In the genomic region with DNA sequence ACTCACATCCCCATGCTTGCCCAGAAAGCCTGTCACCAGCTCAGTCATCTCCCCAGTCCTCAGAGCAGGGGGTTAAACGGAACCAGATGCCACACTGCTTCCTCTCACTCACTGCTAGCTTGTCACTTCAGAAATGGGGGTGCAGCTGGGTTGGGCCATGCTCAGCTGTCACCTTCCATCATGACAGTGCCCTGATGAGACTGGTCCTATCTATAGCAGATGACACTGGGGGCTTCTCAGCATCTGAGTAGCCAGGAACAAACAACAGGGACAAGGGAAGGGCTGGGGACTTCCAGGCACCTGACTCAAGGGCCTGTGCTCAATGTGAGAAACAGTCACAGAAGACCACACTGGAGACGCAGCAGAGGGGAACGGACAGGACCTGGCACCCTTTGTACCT, we compare ENCODE assay signal across 26 mouse cellular contexts.
A peak's percentile ranks its signal among the peaks of the same experiment; 100 is the strongest.
DNase-seq lines count a peak whose midpoint lies in the region; ATAC-seq and TF ChIP-seq lines count a peak whose summit lies in the region.
"Had no signal": no experiment of that assay in that cellular context is flagged by ENCODE, and none has a peak within 500 bp of the region (broad histone marks: within the 10 kb centered on the region; RNA-seq: fewer than 3 reads in every experiment).

No protein-coding gene starts in this region.

- peak; percentile 77 for DNase-seq in CH12.LX (ENCODE audit: extremely low read depth)
- peak; percentile 26 for DNase-seq in thymus, postnatal 14 days
- DNase-seq in spleen, postnatal 10 days (ENCODE audit: low spot score in 2 of 2), result no peak
- DNase-seq in kidney, adult 2 months, result no peak
- DNase-seq: adrenal gland, adult 2 months; adrenal gland, postnatal 36 days; cerebellum, adult 18-20 months; cerebellum, postnatal 10 days; forebrain, postnatal 0 days; kidney, adult 8-10 months; kidney, postnatal 4 days; layer of hippocampus, postnatal 36 days; liver; lung, postnatal 4 days; right cerebral cortex, postnatal 25 days had no signal

- H3K4me2 ChIP-seq in CH12.LX (ENCODE audit: insufficient read depth, low read depth, poor library complexity, severe bottlenecking), result 0 out of 2 replicates have a peak overlapping the region, but pooled peaks have one; percentile 4
- H3K4me2 ChIP-seq in forebrain, embryonic 16.5 days (ENCODE audit: low read length), result no peak overlapping the region
- H3K4me2 ChIP-seq: hindbrain, embryonic 12.5 days; intestine, embryonic 15.5 days; liver, embryonic 15.5 days; midbrain, embryonic 13.5 days had no signal

- 0 out of 2 replicates have a peak, but pooled peaks have one; percentile 35 for TF ChIP-seq EP300 in CH12.LX (IDR thresholded peaks at IDR 0.05; ENCODE audit: low read length)

- peaks cover 4% of the 10 kb centered on the region for H3K9me3 ChIP-seq in CH12.LX (replicated peaks; ENCODE audit: low read length)
- H3K9me3 ChIP-seq in forebrain, embryonic 16.5 days (ENCODE audit: control insufficient read depth, low read length), result no peaks in the 10 kb centered on the region
- H3K9me3 ChIP-seq: hindbrain, embryonic 12.5 days; intestine, embryonic 15.5 days; liver, embryonic 15.5 days; midbrain, embryonic 13.5 days had no signal

- no peak overlapping the region for H3K9ac ChIP-seq in CH12.LX (ENCODE audit: insufficient read depth, low read depth)
- H3K9ac ChIP-seq in forebrain, embryonic 16.5 days (replicated peaks; ENCODE audit: low read depth, low read length), result no peak overlapping the region
- H3K9ac ChIP-seq: forebrain, postnatal 0 days; hindbrain, embryonic 12.5 days; intestine, embryonic 15.5 days; liver, embryonic 15.5 days; midbrain, embryonic 13.5 days had no signal

- no peaks in the 10 kb centered on the region for H3K27me3 ChIP-seq in CH12.LX (replicated peaks)
- no peaks in the 10 kb centered on the region for H3K27me3 ChIP-seq in kidney, adult 2 months (replicated peaks; ENCODE audit: control insufficient read depth, insufficient read depth, low read length)
- no peaks in the 10 kb centered on the region for H3K27me3 ChIP-seq in forebrain, embryonic 16.5 days (replicated peaks; ENCODE audit: control insufficient read depth, insufficient read depth, low read length)
- H3K27me3 ChIP-seq: hindbrain, embryonic 12.5 days; intestine, embryonic 15.5 days; liver, embryonic 15.5 days; midbrain, embryonic 13.5 days had no signal

- H3K27ac ChIP-seq in CH12.LX (ENCODE audit: insufficient read depth, low read depth), result peak overlapping the region; percentile 66
- H3K27ac ChIP-seq in kidney, adult 2 months (ENCODE audit: insufficient read depth, low read depth, low read length), result no peak overlapping the region
- no peak overlapping the region for H3K27ac ChIP-seq in forebrain, embryonic 16.5 days (ENCODE audit: low read length)
- H3K27ac ChIP-seq: hindbrain, embryonic 12.5 days; hindbrain, postnatal 0 days; intestine, embryonic 15.5 days; kidney, postnatal 0 days; liver, embryonic 15.5 days; midbrain, embryonic 13.5 days had no signal

- ATAC-seq in megakaryocyte progenitor cell, adult 5-6 weeks (replicated peaks; ENCODE audit: poor library complexity), result peak; percentile 38
- ATAC-seq in forebrain, embryonic 16.5 days, result no peak
- ATAC-seq: activated CD4-positive, CD25-positive, alpha-beta regulatory T cell, adult 4 months; forebrain, postnatal 0 days; hindbrain, postnatal 0 days; intestine, embryonic 15.5 days; lung, postnatal 0 days; midbrain, embryonic 13.5 days had no signal

- TF ChIP-seq CTCF in CH12.LX (conservative IDR thresholded peaks at IDR 0.05 in 1 of 2, IDR thresholded peaks at IDR 0.05 in 1 of 2; ENCODE audit: low read depth in 2 of 2, low read length in 2 of 2), result no peak
- TF ChIP-seq CTCF in kidney, adult 2 months (conservative IDR thresholded peaks at IDR 0.05; ENCODE audit: insufficient read depth, insufficient read length, low read depth, low read length), result no peak

- TF ChIP-seq RAD21 in CH12.LX (IDR thresholded peaks at IDR 0.05; ENCODE audit: low read depth, low read length), result no peak

- peaks cover 18 to 56% of the 10 kb centered on the region in 2 experiments for H3K4me1 ChIP-seq in CH12.LX (ENCODE audit: control insufficient read depth in 1 of 2, insufficient read depth in 2 of 2)
- H3K4me1 ChIP-seq in kidney, adult 2 months (ENCODE audit: control insufficient read depth, insufficient read depth, low read length), result no peaks in the 10 kb centered on the region
- H3K4me1 ChIP-seq in forebrain, embryonic 16.5 days (replicated peaks; ENCODE audit: control insufficient read depth, insufficient read depth, low read length), result peaks cover 25% of the 10 kb centered on the region
- H3K4me1 ChIP-seq: liver, embryonic 15.5 days had no signal

- dilution Hi-C loops in CH12.LX (cut with MboI; ENCODE audit: extremely low pct_ligation_motif_present, extremely low pct_unique_long_range_greater_than_20kb, low sequenced_read_pairs), result no loop called here

- 76% methylated on average over 3 of the region's 3 CpGs for WGBS in kidney, adult 2 months
- WGBS in forebrain, embryonic 16.5 days, result 82% methylated on average over 3 of the region's 3 CpGs

- in situ Hi-C loops in CH12.LX (cut with MboI; ENCODE audit: low pct_ligation_motif_present, low pct_unique_long_range_greater_than_20kb, low sequenced_read_pairs), result no loop called here

- no peak overlapping the region for H3K4me3 ChIP-seq in CH12.LX (replicated peaks in 1 of 3; ENCODE audit: low read depth in 2 of 3, low read length in 2 of 3, poor library complexity in 1 of 3)
- no peak overlapping the region for H3K4me3 ChIP-seq in kidney, adult 2 months (ENCODE audit: insufficient read depth, low read depth, low read length)
- H3K4me3 ChIP-seq in forebrain, embryonic 16.5 days (replicated peaks; ENCODE audit: low read length), result no peak overlapping the region
- H3K4me3 ChIP-seq: erythroblast, embryonic 14.5 days; hindbrain, embryonic 12.5 days; intestine, embryonic 15.5 days; liver, embryonic 15.5 days; midbrain, embryonic 13.5 days had no signal

- no peaks in the 10 kb centered on the region for H3K36me3 ChIP-seq in CH12.LX (replicated peaks in 1 of 2; ENCODE audit: control insufficient read depth in 1 of 2, insufficient read depth in 1 of 2, low read length in 1 of 2)
- H3K36me3 ChIP-seq in kidney, adult 2 months (ENCODE audit: control insufficient read depth, insufficient read depth, low read length), result no peaks in the 10 kb centered on the region
- H3K36me3 ChIP-seq in forebrain, embryonic 16.5 days (ENCODE audit: control insufficient read depth, insufficient read depth), result no peaks in the 10 kb centered on the region
- H3K36me3 ChIP-seq: hindbrain, embryonic 12.5 days; liver, embryonic 15.5 days; midbrain, embryonic 13.5 days had no signal

- no peak for TF ChIP-seq POLR2A in CH12.LX (IDR thresholded peaks at IDR 0.05; ENCODE audit: low read depth, low read length)
- TF ChIP-seq POLR2A in kidney, adult 2 months (IDR thresholded peaks at IDR 0.05; ENCODE audit: low read depth, low read length), result no peak

- no peaks in the 10 kb centered on the region for H3K79me2 ChIP-seq in CH12.LX (replicated peaks; ENCODE audit: control insufficient read depth, extremely low read depth, insufficient read depth, poor library complexity, severe bottlenecking)

TF ChIP-seq in CH12.LX, 34 proteins besides CTCF, POLR2A, EP300 and RAD21 (continues in another document):
- TF ChIP-seq MYC (IDR thresholded peaks at IDR 0.05; ENCODE audit: low read depth, low read length), result no peak
- TF ChIP-seq MAX (IDR thresholded peaks at IDR 0.05; ENCODE audit: low read length), result 0 out of 2 replicates have a peak, but pooled peaks have one; percentile 41
- TF ChIP-seq TBP (conservative IDR thresholded peaks at IDR 0.05; ENCODE audit: low read depth, low read length), result no peak
- TF ChIP-seq IRF4 (IDR thresholded peaks at IDR 0.05; ENCODE audit: low read depth, low read length), result peak; percentile 58; the same call in 1 of the 2 replicates
- peak; percentile 57; the same call in 1 of the 2 replicates for TF ChIP-seq MAZ (IDR thresholded peaks at IDR 0.05; ENCODE audit: low read depth, low read length)
- 0 out of 2 replicates have a peak, but pooled peaks have one; percentile 6 for TF ChIP-seq RCOR1 (conservative IDR thresholded peaks at IDR 0.05; ENCODE audit: low read depth, low read length)
- TF ChIP-seq MEF2A (IDR thresholded peaks at IDR 0.05; ENCODE audit: borderline replicate concordance, low read depth, low read length), result peak; percentile 94
- TF ChIP-seq CHD1 (IDR thresholded peaks at IDR 0.05; ENCODE audit: low read depth, low read length), result 0 out of 2 replicates have a peak, but pooled peaks have one; percentile 41
- TF ChIP-seq SMC3 (IDR thresholded peaks at IDR 0.05; ENCODE audit: low read depth, low read length), result no peak
- TF ChIP-seq JUN (IDR thresholded peaks at IDR 0.05; ENCODE audit: insufficient read depth, low read depth, low read length), result no peak
- TF ChIP-seq ZNF384 (IDR thresholded peaks at IDR 0.05; ENCODE audit: low read depth, low read length), result no peak
- peak; percentile 76 for TF ChIP-seq SIN3A (IDR thresholded peaks at IDR 0.05; ENCODE audit: low read length)
- TF ChIP-seq NELFE (IDR thresholded peaks at IDR 0.05; ENCODE audit: low read depth, low read length), result no peak
- TF ChIP-seq KAT2A (IDR thresholded peaks at IDR 0.05; ENCODE audit: insufficient replicate concordance, low read length), result no peak
- TF ChIP-seq BHLHE40 (IDR thresholded peaks at IDR 0.05; ENCODE audit: low read depth, low read length), result peak; percentile 92
- no peak for TF ChIP-seq UBTF (IDR thresholded peaks at IDR 0.05; ENCODE audit: low read depth, low read length)
- TF ChIP-seq ETS1 (conservative IDR thresholded peaks at IDR 0.05; ENCODE audit: low read depth, low read length), result peak; percentile 96
- TF ChIP-seq USF2 (conservative IDR thresholded peaks at IDR 0.05; ENCODE audit: low read depth, low read length), result no peak
- no peak for TF ChIP-seq PAX5 (IDR thresholded peaks at IDR 0.05; ENCODE audit: low read length)
- TF ChIP-seq NRF1 (IDR thresholded peaks at IDR 0.05; ENCODE audit: low read depth, low read length), result 0 out of 2 replicates have a peak, but pooled peaks have one; percentile 14
- no peak for TF ChIP-seq ZMIZ1 (IDR thresholded peaks at IDR 0.05; ENCODE audit: low read depth, low read length)
- no peak for TF ChIP-seq ZKSCAN1 (IDR thresholded peaks at IDR 0.05; ENCODE audit: borderline replicate concordance, low read depth, low read length)
- TF ChIP-seq ELF1 (IDR thresholded peaks at IDR 0.05; ENCODE audit: low read depth, low read length), result 0 out of 2 replicates have a peak, but pooled peaks have one; percentile 10
- TF ChIP-seq JUND (conservative IDR thresholded peaks at IDR 0.05; ENCODE audit: low read depth, low read length), result no peak
- no peak; the same call in 1 of the 2 replicates for TF ChIP-seq USF1 (IDR thresholded peaks at IDR 0.05; ENCODE audit: low read depth, low read length)
- no peak; the same call in 1 of the 2 replicates for TF ChIP-seq TCF12 (IDR thresholded peaks at IDR 0.05; ENCODE audit: low read depth, low read length)
- no peak for TF ChIP-seq MAFK (IDR thresholded peaks at IDR 0.05; ENCODE audit: insufficient replicate concordance, low read length)

Comparison
In these comparisons a context has a peak if more than half of its experiments do, and no peak if none do; other contexts are left out.
1. DNase-seq: peak in CH12.LX (single experiment) and thymus, postnatal 14 days (single experiment); none in spleen, postnatal 10 days (0 of 2) and kidney, adult 2 months (single experiment).